Mouse (Mus musculus) kidney, postnatal 14 days (tissue): ENCODE data around the gene Syp.

ENCODE experiments used
- DNase-seq: peaks from one replicate; pipeline ENCODE4 v3.0.0; 2022; ENCODE audit warnings: mixed read lengths

Gene Syp

DNA sequence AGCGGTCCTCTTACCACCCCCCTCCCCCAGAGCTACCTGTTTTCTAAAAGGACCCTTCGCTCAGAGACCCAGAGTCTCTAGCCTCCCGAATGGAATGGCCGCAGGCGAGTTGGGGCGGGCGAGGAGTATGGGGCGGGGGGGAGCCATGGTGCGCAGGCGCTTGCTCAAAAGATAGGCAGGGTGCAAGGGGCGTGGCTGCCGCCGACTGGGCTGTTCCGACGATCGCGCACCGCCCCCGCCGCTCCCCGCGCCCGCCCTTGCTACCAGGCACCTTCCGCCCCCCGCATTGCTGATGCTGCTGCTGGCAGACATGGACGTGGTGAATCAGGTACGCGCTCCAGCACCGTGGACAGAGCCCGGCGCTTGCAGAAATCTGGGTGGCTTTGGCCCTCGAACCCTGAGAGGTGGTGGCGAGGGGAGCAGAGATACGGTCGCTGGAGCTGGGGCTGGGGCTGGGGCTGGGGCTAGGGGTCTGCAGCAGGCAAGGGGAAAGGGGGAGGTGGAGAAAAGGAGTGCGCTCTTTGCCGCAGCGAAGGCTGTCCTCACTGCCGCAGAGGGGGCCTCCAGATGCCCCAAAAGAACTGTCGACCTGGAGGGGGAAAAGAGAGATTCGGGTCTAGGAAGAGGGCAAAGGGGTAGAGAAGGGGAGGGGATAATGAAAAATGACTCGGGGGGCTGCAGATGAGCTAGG is at the start of gene Syp:
Gene Syp, plus strand, starts transcription at position 71 of the 691 bp plus-strand sequence.
- DNase-seq, result peak; percentile 84

DNA sequence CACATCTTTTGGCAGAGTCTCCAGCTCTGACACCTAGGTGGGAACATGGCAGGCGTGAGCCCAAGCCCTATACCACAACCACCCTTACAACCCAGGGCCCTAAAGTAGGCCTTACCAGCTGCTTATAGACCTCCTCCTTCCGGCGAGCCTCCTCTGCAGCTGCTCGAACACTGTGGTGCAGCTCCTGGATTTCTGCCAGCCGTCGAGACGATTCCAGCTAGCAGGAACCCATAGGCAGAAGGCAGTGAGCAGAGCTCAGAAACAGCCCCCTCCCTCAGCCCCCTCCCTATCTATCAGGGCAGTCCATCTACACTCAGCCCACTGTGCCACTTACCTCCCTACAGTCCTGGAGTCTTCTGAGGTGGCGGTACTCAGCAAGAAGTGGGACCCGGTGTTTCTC is 42.9 kb upstream of the Syp start:
- no peak for DNase-seq

DNA sequence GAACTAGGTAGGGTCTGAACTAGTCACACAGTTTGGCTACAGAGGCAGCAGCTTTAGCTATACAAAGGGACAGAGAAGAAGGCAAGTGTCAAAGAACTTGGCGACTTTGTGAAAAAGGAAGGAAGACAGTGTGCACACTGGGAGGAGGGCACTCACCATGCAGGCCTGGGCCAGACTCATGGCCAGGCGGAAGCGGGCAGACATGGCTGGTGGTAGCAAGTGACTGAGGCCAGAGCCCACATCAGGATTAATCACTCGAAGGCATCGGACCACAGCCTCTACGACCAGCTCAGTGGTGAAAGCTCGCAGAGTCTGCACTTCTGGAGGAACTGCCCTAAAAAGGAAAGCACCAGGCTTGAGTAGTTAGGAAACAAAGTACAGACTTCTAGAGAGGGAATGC is 34.3 kb upstream of the Syp start:
- DNase-seq, result no peak

GRCm38 (mm10) chrX:7604879-7605574 is 33.2 kb upstream of the Syp start, which contains the start of gene Ccdc22:
Gene Ccdc22 (minus strand): TSS chrX:7605517.
- peak; percentile 90 for DNase-seq

DNA sequence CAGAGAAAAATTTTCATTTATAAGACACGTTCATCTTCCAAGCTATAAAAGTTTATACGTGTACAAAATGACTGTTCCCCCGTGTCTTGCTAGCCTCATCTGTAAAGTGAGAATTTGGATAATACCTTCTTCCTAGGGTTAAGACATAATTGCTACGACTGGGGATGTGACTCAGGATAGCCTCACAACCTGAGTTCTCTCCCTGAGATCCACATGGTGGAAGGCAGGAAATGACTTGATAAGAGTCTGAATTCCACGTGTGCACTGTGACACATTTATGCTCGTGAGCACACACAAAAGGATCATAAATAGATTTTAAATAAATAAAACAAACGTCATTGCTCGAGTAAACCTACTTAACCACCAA is 32.7 kb upstream of the Syp start:
- DNase-seq, result no peak

DNA sequence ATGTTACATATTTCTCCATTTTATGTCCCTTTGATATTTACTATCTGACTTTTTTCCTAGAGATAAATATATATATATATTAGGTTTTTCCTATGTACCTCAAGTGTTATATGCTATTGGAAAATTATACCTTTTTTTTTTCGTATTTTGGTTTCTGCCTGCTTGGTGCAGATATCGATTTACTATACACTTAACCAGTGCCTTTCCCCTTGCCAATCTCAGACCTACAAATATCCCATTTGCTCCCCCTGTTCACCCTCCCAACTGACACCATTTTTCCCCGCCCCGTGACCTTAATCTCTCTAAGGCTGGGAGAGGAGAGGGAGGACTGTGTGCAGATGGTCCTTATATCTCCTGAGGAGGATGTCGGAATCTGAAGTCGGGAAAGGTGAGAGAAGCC is 31.5 kb upstream of the Syp start, which contains the start of gene Cacna1f:
Gene Cacna1f, plus strand, starts transcription at position 301 of the 400 bp plus-strand sequence.
- DNase-seq, result no peak

- no peak for DNase-seq
Measured at GRCm38 (mm10) chrX:7610035-7610434, 28.2 kb upstream of the Syp start.

DNA sequence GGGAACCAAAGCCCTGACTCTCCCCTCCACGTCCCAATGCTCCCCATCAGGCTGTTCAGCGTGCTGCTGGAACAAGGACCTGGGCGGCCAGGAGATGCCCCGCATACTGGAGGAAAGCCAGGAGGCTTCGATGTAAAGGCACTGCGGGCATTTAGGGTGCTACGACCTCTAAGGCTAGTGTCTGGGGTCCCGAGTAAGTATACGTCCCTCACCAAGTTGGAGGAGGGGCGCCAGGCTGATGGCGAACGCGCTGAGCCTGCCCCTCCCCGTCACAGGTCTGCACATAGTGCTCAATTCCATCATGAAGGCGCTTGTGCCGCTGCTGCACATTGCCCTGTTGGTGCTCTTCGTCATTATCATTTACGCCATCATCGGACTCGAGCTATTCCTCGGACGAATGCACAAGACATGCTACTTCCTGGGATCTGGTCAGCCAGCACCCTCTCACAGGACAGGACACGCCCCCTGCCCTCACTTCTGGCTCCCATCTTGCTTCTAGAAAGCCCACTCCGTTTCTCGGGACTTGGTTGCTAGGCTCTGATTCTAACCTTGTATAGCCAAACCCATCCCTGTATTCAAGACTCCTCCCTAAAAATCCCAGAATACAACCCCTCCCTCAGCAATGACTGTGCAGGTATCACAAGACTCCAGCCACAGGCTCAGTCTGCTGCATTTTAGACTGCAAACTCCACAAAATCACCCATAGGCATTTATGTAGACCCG is 27.6 kb upstream of the Syp start:
- no peak for DNase-seq

- no peak for DNase-seq
Measured at GRCm38 (mm10) chrX:7617889-7618551, 20.3 kb upstream of the Syp start.

GRCm38 (mm10) chrX:7632560-7632959 is 5.7 kb upstream of the Syp start:
- DNase-seq, result no peak

DNA sequence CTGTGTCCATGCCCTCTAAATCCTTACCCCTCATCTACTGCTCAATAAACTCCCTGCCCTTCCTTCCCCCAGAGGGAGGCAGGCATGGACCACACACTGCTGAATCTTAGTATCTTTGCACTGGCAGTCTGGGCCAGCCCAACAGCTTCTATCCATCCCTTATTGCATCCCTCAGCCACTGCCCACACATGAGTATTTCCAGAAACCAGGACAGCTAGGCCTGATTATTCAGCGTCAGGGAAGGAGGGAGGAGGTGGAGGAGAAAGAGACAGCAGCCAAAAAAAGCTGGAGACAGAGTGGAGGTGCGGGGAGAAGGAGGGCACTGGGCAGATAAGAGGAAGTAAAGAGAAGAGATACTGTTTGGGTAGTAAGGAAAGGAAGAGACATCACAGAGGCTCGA is 3.2 kb upstream of the Syp start:
- DNase-seq, result no peak

- DNase-seq, result no peak
Measured at GRCm38 (mm10) chrX:7639536-7640325, 1.5 kb downstream of the Syp start.

- DNase-seq, result no peak
Measured at GRCm38 (mm10) chrX:7640785-7641184, 2.5 kb downstream of the Syp start.

- peak; percentile 79 for DNase-seq
Measured at GRCm38 (mm10) chrX:7645349-7645748, 7.1 kb downstream of the Syp start.

DNA sequence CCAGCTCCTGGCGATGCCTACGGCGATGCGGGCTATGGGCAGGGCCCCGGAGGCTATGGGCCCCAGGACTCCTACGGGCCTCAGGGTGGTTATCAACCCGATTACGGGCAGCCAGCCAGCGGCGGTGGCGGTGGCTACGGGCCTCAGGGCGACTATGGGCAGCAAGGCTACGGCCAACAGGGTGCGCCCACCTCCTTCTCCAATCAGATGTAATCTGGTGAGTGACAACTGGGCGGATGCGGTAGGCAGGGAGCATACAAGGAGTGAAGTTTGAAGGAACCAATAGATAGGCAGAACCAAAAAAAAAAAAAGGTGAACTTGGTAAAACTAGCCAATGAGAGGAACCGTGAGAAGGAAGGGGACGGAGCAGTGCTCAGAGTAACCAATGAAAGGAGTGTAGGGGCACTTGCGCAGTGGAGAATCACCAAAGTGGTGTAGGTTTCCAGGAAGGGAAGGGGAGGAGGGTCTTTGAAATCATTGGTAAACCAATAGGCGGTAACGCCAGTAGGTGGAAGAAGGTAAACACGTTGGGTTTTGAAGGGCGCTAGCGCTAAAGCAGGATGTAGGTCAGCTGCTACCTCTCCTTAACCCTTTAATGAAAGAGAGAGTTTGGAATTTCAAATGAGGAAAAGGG is 10.5 kb downstream of the Syp start:
- peak; percentile 91 for DNase-seq

DNA sequence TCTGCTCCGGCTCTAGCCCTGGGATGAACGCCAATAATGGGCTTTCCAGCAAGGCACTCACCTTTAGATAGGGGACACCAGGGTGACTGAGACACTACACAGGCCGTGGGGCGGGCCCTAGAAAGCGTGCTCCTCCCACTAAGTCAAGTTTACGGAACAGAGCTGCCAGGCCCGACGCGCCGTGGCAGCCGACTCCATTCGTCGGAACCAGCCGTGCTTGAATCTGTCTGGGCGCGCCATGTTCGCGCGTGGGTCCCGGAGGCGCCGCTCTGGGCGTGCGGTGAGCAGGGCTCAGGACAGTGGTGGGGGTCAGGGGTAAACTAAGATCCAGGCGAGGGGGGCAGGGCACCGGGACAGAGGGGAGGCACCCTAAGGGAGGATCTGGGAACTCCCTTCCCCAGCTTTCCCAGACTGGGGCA is 19.0 kb downstream of the Syp start, which contains the start of gene Prickle3:
Gene Prickle3, plus strand, starts transcription at position 40 of the 419 bp plus-strand sequence.
- DNase-seq, result peak; percentile 72

DNA sequence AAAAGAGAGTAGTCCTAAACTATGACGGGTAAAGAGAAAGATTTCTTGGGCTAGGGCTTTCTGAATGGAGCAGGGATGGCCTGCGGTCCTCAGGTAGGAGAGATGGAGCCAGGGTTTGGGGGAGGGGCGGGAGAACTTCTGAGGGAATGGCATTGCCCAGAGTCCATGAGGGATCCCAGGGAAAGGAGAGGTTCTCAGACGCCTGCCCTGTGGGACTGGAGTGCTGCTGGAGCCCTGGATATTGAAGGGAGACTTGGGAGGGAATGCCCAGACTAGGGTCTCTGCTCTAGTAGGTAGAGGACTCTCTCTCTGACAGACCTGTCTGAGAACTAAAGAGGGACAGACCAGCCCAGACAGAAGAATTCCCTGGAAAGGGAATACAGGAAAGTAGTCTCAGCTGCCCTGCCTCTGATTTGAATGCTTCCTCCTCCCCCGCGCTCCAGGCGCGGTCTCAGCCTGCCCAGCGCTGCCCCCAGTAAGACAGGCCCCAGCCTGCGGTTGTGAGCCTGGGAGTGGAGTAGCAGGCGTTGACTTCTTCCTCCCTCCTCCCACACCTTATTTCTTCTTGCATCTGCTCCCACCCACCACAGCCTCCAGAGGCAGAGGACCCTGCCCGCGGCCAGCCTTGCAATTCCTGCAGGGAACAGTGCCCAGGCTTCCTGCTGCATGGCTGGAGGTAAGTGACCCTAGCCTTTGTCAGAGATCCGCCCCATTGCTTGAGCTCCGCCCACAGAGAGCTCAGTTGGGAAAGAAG is 19.9 kb downstream of the Syp start:
- peak; percentile 82 for DNase-seq

- DNase-seq, result peak; percentile 56
Measured at GRCm38 (mm10) chrX:7658785-7659589, 20.7 kb downstream of the Syp start.

DNA sequence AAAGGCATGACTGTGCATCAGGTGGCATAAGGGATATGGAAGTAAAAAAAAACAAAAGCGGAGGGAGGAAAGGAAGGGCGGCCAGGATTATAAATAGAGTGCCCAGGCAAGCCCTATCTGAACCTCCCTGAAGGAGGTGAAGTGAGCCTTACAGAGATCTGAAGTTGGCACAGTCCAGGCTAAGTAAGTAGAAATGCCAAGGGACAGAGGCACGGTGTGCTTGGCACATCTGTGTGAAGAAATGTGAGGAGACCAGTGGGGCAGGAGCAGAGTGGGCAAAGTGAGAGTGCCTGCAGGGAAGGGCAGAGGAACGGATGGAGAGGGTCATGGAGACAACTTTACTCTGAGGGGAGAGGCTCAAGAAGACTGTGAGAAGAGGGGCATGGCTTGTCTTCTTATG is 22.8 kb downstream of the Syp start:
- DNase-seq, result no peak

DNA sequence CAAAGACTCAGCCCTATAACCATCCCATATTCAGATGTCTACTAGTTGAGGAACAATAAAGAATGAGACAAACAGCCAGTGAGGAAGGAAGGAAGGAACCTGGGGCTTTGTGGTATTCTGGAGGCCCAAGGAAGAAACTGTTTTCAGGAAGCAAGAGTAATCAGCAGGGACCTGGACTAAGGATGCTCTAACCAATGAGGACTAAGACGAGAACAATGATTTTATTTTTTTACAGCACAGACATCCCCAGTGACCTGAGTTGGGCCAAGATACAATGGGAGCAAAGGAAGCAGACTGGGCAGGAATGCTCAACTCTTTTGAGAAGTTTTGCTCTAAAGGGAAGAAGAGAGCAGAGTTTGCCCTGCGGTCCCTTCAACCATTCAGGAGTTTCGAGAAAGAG is 24.7 kb downstream of the Syp start:
- DNase-seq, result no peak
